Mouse (Mus musculus) layer of hippocampus, adult 9-10 months (tissue): ENCODE data around the gene Elfn2.

Experiments used
- DNase-seq: peaks from one replicate; pipeline ENCODE4 v3.0.0; 2022; ENCODE audit warnings: low spot score

Elfn2 gene

GRCm38 (mm10) chr15:78720532-78720931, 2.0 kb upstream of the Elfn2 start:
- no peak for DNase-seq

- DNase-seq, result no peak
Observed at GRCm38 (mm10) chr15:78720094-78720493, 1.5 kb upstream of the Elfn2 start.

- no peak for DNase-seq
Observed at GRCm38 (mm10) chr15:78719416-78719815, 845 bp upstream of the Elfn2 start.

- no peak for DNase-seq
Observed at GRCm38 (mm10) chr15:78716936-78717335, 1.6 kb downstream of the Elfn2 start.

- no peak for DNase-seq
Observed at GRCm38 (mm10) chr15:78715856-78716255, 2.7 kb downstream of the Elfn2 start.

- no peak for DNase-seq
Observed at GRCm38 (mm10) chr15:78713751-78714150, 4.8 kb downstream of the Elfn2 start.

GRCm38 (mm10) chr15:78712335-78713258, 6.0 kb downstream of the Elfn2 start:
- no peak for DNase-seq

- DNase-seq, result no peak
Observed at GRCm38 (mm10) chr15:78711935-78712334, 6.6 kb downstream of the Elfn2 start.

- no peak for DNase-seq
Observed at GRCm38 (mm10) chr15:78710634-78711033, 7.9 kb downstream of the Elfn2 start.

- no peak for DNase-seq
Observed at GRCm38 (mm10) chr15:78709767-78710166, 8.8 kb downstream of the Elfn2 start.

- no peak for DNase-seq
Observed at GRCm38 (mm10) chr15:78706630-78707029, 11.9 kb downstream of the Elfn2 start.

GRCm38 (mm10) chr15:78704824-78705223, 13.7 kb downstream of the Elfn2 start:
- no peak for DNase-seq

- DNase-seq, result no peak
Observed at GRCm38 (mm10) chr15:78704007-78704406, 14.6 kb downstream of the Elfn2 start.

- DNase-seq, result no peak
Observed at GRCm38 (mm10) chr15:78700420-78700819, 18.2 kb downstream of the Elfn2 start.

GRCm38 (mm10) chr15:78699513-78699912, 19.1 kb downstream of the Elfn2 start:
- DNase-seq, result no peak

- no peak for DNase-seq
Observed at GRCm38 (mm10) chr15:78698491-78699135, 20.0 kb downstream of the Elfn2 start.

- no peak for DNase-seq
Observed at GRCm38 (mm10) chr15:78698084-78698483, 20.5 kb downstream of the Elfn2 start.

- DNase-seq, result no peak
Observed at GRCm38 (mm10) chr15:78695745-78696144, 22.8 kb downstream of the Elfn2 start.

GRCm38 (mm10) chr15:78692505-78692904, 26.1 kb downstream of the Elfn2 start:
- no peak for DNase-seq

GRCm38 (mm10) chr15:78690716-78691115, 27.9 kb downstream of the Elfn2 start:
- DNase-seq, result no peak

GRCm38 (mm10) chr15:78686910-78687309, 31.7 kb downstream of the Elfn2 start:
- DNase-seq, result no peak

- no peak for DNase-seq
Observed at GRCm38 (mm10) chr15:78684111-78684510, 34.5 kb downstream of the Elfn2 start.

- no peak for DNase-seq
Observed at GRCm38 (mm10) chr15:78683474-78683873, 35.1 kb downstream of the Elfn2 start.
